Comparison of ENCODE assay signal across 8 mouse cellular contexts in the genomic region with DNA sequence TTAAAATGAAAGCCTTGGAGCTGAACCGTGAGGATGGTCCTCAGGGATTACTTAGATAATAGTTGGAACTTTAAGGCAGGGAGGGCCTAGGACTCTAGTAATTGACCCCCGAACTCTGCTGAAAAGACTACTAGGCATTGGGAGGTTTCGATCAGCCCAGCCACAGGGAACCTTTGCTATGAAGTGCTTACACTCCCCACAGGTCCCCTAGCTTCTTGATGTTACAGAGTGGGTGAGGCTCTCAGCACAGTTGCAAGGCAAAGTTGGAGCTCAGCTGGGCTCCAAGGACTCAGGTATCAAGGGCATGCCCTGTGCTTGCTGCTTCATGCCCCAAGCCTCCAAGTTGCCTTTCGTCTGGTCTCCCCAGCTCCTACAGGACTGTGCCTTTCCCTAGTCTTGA. TPM values are rescaled to one million over a fixed set of nuclear protein-coding genes. Genes with fewer than 3 reads are reported as not detected.
DNase-seq lines count a peak whose midpoint lies in the region; ATAC-seq and TF ChIP-seq lines count a peak whose summit lies in the region.

No protein-coding gene starts in this region.

- H3K27ac ChIP-seq in heart, embryonic 14.5 days (replicated peaks in 1 of 2; ENCODE audit: control insufficient read depth in 1 of 2, insufficient read depth in 1 of 2, low read depth in 2 of 2, low read length in 2 of 2), result peak overlapping the region; percentile 23 to 82; a peak in 3 of 4 replicates
- H3K27ac ChIP-seq in bone marrow macrophage, adult 2 months (ENCODE audit: insufficient read depth, low read depth, low read length), result no peak overlapping the region
- peak overlapping the region; percentile 84; the same call in 1 of the 2 replicates for H3K27ac ChIP-seq in hindbrain, embryonic 15.5 days (replicated peaks)
- H3K27ac ChIP-seq in midbrain, embryonic 13.5 days, result 0 out of 2 replicates have a peak overlapping the region, but pooled peaks have one; percentile 36

- H3K9me3 ChIP-seq in heart, embryonic 14.5 days (ENCODE audit: control insufficient read depth, low read length), result no peaks in the 10 kb centered on the region
- no peaks in the 10 kb centered on the region for H3K9me3 ChIP-seq in hindbrain, embryonic 15.5 days
- no peaks in the 10 kb centered on the region for H3K9me3 ChIP-seq in midbrain, embryonic 13.5 days

- H3K36me3 ChIP-seq in heart, embryonic 14.5 days (ENCODE audit: control insufficient read depth, insufficient read depth, low read length), result no peaks in the 10 kb centered on the region
- no peaks in the 10 kb centered on the region for H3K36me3 ChIP-seq in hindbrain, embryonic 15.5 days
- no peaks in the 10 kb centered on the region for H3K36me3 ChIP-seq in midbrain, embryonic 13.5 days

- H3K9ac ChIP-seq in heart, embryonic 14.5 days (ENCODE audit: low read length), result peak overlapping the region; percentile 98
- peak overlapping the region; percentile 96 for H3K9ac ChIP-seq in hindbrain, embryonic 15.5 days
- H3K9ac ChIP-seq in midbrain, embryonic 13.5 days (replicated peaks), result peak overlapping the region; percentile 99

- WGBS in heart, embryonic 14.5 days, result 33% methylated on average over 4 of the region's 4 CpGs
- WGBS in hindbrain, embryonic 15.5 days, result 42% methylated on average over 4 of the region's 4 CpGs
- 47% methylated on average over 4 of the region's 4 CpGs for WGBS in midbrain, embryonic 13.5 days

- H3K4me2 ChIP-seq in heart, embryonic 14.5 days (ENCODE audit: low read length), result peak overlapping the region; percentile 97
- peak overlapping the region; percentile 94 for H3K4me2 ChIP-seq in hindbrain, embryonic 15.5 days
- peak overlapping the region; percentile 95 for H3K4me2 ChIP-seq in midbrain, embryonic 13.5 days (replicated peaks)

- no peak for ATAC-seq in heart, embryonic 14.5 days (ENCODE audit: insufficient number of reproducible peaks, insufficient read depth, low FRiP score, low read depth)
- ATAC-seq in hindbrain, embryonic 15.5 days (ENCODE audit: low FRiP score, low read depth), result no peak
- no peak for ATAC-seq in midbrain, embryonic 13.5 days

- intact Hi-C loops in left cerebral cortex, postnatal 4 days (cut with DNase I), result no loop called here

- TF ChIP-seq CTCF in bone marrow macrophage, adult 2 months (IDR thresholded peaks at IDR 0.05; ENCODE audit: low read depth, low read length), result no peak

- peak overlapping the region; percentile 63 to 97 for H3K4me3 ChIP-seq in heart, embryonic 14.5 days (ENCODE audit: control insufficient read depth in 1 of 2, insufficient read depth in 1 of 2, low read depth in 1 of 2, low read length in 2 of 2)
- H3K4me3 ChIP-seq in bone marrow macrophage, adult 2 months (ENCODE audit: insufficient read depth, low read length), result peak overlapping the region; percentile 95
- H3K4me3 ChIP-seq in hindbrain, embryonic 15.5 days, result peak overlapping the region; percentile 83
- H3K4me3 ChIP-seq in midbrain, embryonic 13.5 days (replicated peaks), result peak overlapping the region; percentile 96

- H3K27me3 ChIP-seq in heart, embryonic 14.5 days (ENCODE audit: control insufficient read depth, insufficient read depth, low read length), result no peaks in the 10 kb centered on the region
- 0 out of 2 replicates have a peak, but pooled peaks cover 10% of the 10 kb centered on the region for H3K27me3 ChIP-seq in hindbrain, embryonic 15.5 days
- peaks cover 14% of the 10 kb centered on the region for H3K27me3 ChIP-seq in midbrain, embryonic 13.5 days

- peaks cover 16 to 50% of the 10 kb centered on the region in 2 experiments for H3K4me1 ChIP-seq in heart, embryonic 14.5 days (ENCODE audit: control insufficient read depth in 2 of 2, insufficient read depth in 2 of 2, low read length in 2 of 2)
- peaks cover 13% of the 10 kb centered on the region for H3K4me1 ChIP-seq in bone marrow macrophage, adult 2 months (ENCODE audit: control insufficient read depth, insufficient read depth, low read length)
- H3K4me1 ChIP-seq in hindbrain, embryonic 15.5 days (replicated peaks), result peaks cover 45% of the 10 kb centered on the region
- H3K4me1 ChIP-seq in midbrain, embryonic 13.5 days (replicated peaks), result peaks cover 56% of the 10 kb centered on the region

- no peak for TF ChIP-seq POLR2A in bone marrow macrophage, adult 2 months (IDR thresholded peaks at IDR 0.05; ENCODE audit: borderline replicate concordance, low read depth, low read length)

- no peak for DNase-seq in heart, adult 8-10 months (ENCODE audit: low spot score)
- no peak for DNase-seq in left cerebral cortex, postnatal 4 days
- DNase-seq in cerebellum, adult 8-10 months, result no peak
- no peak for DNase-seq in adrenal gland, postnatal 10 days

RNA-seq across cellular contexts. Expression of gene Pcgf3, which starts 1.4 kb away (rescaled TPM):
- polyA plus RNA-seq in heart, embryonic 14.5 days (2014; fragmentation: Nextera tagmentation; extraction: Ambion mirVana), result 24.3 and 26.8 TPM in 2 replicates
- 10 to 100 TPM; 29.3 to 32.0 (median 31.5) TPM for total RNA-seq in heart, adult 8-10 months (2022)
- 16.9 and 23.9 TPM in 2 replicates for polyA plus RNA-seq in bone marrow macrophage, adult 2 months (2012; ENCODE audit: insufficient read depth, insufficient read length, missing spikeins)
- polyA plus RNA-seq in hindbrain, embryonic 15.5 days (2015; fragmentation: Nextera tagmentation; extraction: Ambion mirVana), result 24.0 and 24.3 TPM in 2 replicates
- polyA plus RNA-seq in midbrain, embryonic 13.5 days (2015; fragmentation: Nextera tagmentation; extraction: Ambion mirVana), result 31.7 and 35.4 TPM in 2 replicates
- 10 to 100 TPM; 82.2 to 94.3 TPM for total RNA-seq in left cerebral cortex, postnatal 4 days (2021)
- total RNA-seq in adrenal gland, postnatal 10 days (2021), result 10 to 100 TPM; 42.6 to 49.1 TPM

RNA-seq across cellular contexts. Expression of gene Mfsd7a, which starts 13.8 kb away (rescaled TPM):
- polyA plus RNA-seq in heart, embryonic 14.5 days (2014; fragmentation: Nextera tagmentation; extraction: Ambion mirVana), result 0.08 and 0.15 TPM in 2 replicates
- 1 to 10 TPM; 1.5 to 3.0 (median 2.5) TPM for total RNA-seq in heart, adult 8-10 months (2022)
- polyA plus RNA-seq in bone marrow macrophage, adult 2 months (2012; ENCODE audit: insufficient read depth, insufficient read length, missing spikeins), result 8.7 and 9.8 TPM in 2 replicates
- polyA plus RNA-seq in hindbrain, embryonic 15.5 days (2015; fragmentation: Nextera tagmentation; extraction: Ambion mirVana), result 0.09 and 0.22 TPM in 2 replicates
- polyA plus RNA-seq in midbrain, embryonic 13.5 days (2015; fragmentation: Nextera tagmentation; extraction: Ambion mirVana), result 0.10 TPM in 1 of 2 replicates, not detected in the other
- total RNA-seq in left cerebral cortex, postnatal 4 days (2021), result under 1 TPM; 0.20 to 0.32 TPM
- 1 to 10 TPM; 1.1 to 1.9 TPM for total RNA-seq in adrenal gland, postnatal 10 days (2021)

RNA-seq across cellular contexts. Expression of gene Atp5k, which starts 28.2 kb away (rescaled TPM):
- 971 and 1,026 TPM in 2 replicates for polyA plus RNA-seq in heart, embryonic 14.5 days (2014; fragmentation: Nextera tagmentation; extraction: Ambion mirVana)
- total RNA-seq in heart, adult 8-10 months (2022), result 1,000 to 10,000 TPM in 2 of 4 experiments, 100 to 1,000 TPM in 2; 523 to 1,345 (median 957) TPM
- polyA plus RNA-seq in bone marrow macrophage, adult 2 months (2012; ENCODE audit: insufficient read depth, insufficient read length, missing spikeins), result 222 and 238 TPM in 2 replicates
- 430 and 504 TPM in 2 replicates for polyA plus RNA-seq in hindbrain, embryonic 15.5 days (2015; fragmentation: Nextera tagmentation; extraction: Ambion mirVana)
- 433 and 451 TPM in 2 replicates for polyA plus RNA-seq in midbrain, embryonic 13.5 days (2015; fragmentation: Nextera tagmentation; extraction: Ambion mirVana)
- total RNA-seq in left cerebral cortex, postnatal 4 days (2021), result 100 to 1,000 TPM; 184 to 214 TPM
- 100 to 1,000 TPM; 786 to 795 TPM for total RNA-seq in adrenal gland, postnatal 10 days (2021)
